Mouse (Mus musculus) naive thymus-derived CD4-positive, alpha-beta T cell, adult 2 months (primary cell): ENCODE data around the gene Htr7.

ENCODE experiments used
- DNase-seq: peaks from one replicate; pipeline ENCODE4 v3.0.0-alpha.2; 2011; ENCODE audit warnings: low read depth

Gene Htr7

DNA sequence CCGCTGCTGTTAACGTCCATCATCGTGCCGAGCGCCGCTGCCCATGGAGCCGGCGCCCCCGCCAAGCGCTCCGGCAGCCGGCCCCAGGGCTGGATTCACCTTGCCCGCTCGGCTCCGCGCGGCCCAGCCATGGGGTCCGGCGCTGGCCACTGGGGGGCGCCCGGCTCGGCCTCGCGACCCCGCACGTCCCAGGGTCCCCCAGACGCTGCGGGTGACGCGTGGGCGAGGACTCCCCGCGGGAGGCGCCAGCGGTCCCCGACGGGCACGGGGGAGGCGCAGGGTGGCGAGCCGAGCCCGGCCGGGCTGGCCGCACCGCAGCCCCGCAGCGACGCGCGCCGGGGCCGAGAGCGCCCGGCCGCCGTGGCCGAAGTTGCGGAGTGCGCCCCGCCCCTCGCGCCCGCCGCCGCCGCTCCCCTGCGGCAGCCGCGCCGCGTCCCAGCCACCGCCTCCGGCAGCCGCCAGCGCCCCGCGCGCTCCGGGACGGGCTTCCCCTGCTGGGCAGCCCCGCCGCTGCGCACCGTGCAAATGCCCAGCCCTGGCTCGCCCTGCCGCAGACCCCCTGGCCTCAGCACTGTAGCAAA lies at the start of gene Htr7:
Gene Htr7 (minus strand): TSS at position 277 of the 581 bp plus-strand sequence.
- DNase-seq: no peak

DNA sequence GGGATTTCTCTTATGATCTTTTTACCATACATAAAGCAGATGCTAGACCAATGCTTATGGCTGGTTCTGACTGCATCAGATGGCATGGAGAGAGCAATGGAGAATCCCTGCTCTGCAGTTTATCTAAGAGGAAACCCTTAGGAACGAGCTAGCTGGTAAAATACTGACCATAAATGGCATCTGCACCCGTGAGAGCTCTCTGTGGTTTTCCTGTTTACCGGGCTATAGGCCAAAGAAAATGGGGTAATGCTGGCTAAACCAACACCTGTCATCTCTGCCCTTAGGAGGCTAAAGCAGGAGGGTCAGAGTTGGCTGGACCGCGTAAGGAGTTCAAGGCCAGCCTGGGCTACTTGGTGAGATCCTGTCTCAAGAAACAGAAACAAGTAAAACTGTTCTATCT lies 46.6 kb upstream of the Htr7 start:
- no peak for DNase-seq

DNA sequence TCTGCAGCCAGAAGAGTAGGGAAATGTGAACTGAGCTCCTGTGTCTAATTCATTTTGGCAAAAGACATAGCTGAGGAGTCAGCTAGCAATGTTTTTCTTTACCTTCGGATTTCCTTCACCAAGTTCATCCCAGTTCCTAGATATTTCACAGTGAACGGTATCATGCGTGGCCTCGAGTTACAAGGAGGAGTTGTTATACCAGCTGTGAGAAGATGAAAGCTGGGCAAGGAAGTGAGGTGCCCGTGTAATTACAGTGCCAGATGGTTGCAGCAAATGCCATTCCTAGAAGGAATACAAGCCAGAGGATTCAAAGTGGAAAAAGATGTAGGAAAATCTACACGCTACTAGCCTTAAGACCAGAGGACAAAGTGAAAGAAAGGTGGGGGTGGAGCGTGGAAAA lies 41.6 kb upstream of the Htr7 start:
- no peak for DNase-seq

- DNase-seq: no peak
Measured at GRCm38 (mm10) chr19:36098265-36098664, 41.0 kb upstream of the Htr7 start.

- DNase-seq: no peak
Measured at GRCm38 (mm10) chr19:36097194-36097593, 39.9 kb upstream of the Htr7 start.

DNA sequence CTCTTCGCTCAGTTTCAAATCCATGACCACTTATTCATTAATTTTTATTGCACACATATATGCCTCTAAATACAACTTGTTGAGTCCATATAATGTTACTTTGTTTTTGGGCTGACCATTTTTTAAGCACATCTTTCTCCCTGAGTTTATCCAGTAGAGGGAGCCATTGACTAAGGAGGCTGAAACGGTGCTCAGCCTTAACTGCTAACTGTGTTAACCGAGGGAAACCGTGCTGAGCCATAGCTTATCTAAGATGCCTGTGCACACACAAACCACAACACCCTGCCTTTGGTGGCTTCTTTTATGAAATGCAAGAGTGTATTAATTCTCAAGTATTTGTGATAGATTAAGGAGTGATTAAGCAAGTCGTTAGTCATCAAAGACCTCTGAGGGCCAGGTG lies 33.5 kb upstream of the Htr7 start:
- peak; percentile 48 for DNase-seq

DNA sequence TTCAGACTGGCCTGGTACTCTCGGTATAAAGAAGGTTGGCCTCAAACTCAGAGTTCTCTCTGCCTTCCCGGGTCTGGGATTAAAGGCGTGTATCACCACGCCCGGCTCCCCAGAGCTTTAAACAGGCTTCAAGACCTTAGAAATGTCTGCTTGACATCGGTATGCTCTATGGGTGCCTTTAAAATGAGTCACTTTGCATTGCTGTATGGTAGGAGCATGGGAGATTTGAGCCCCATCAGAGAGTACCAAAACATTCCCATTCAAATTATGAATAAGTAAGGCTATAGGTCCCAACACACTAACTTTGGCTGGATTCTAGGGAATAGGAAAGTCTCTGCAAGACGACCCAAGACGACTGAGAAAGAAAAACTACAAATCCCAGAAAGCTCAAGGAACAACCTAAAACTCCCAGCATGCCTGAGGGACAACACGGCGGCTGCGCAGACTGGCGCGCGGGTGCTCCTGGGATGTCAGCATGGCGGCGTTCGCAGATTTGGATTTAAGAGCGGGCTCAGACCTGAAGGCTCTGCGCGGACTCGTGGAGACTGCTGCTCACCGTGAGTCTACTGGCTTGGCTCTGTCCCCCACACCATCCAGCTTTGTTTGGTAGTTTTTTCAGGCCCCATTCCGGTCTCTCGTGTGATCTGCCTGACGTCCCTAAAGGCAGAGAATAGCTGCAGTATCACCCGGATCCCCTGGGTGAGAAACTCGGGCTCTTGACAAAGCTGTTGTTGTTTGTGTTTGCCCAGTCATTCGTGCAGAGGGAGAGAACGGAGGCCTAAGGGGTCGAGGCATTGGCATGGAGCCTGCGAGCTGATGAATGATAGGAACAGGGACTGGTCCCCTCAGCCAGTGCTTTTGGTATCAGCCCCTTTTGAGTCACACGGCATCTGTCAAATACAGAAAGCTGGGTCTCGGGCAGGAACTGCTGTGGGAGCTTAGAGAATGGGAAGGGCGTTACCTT lies 26.2 kb upstream of the Htr7 start, which contains the start of gene Rpp30:
Gene Rpp30 (plus strand): TSS at position 455 of the 964 bp plus-strand sequence.
- peak; percentile 90 for DNase-seq

DNA sequence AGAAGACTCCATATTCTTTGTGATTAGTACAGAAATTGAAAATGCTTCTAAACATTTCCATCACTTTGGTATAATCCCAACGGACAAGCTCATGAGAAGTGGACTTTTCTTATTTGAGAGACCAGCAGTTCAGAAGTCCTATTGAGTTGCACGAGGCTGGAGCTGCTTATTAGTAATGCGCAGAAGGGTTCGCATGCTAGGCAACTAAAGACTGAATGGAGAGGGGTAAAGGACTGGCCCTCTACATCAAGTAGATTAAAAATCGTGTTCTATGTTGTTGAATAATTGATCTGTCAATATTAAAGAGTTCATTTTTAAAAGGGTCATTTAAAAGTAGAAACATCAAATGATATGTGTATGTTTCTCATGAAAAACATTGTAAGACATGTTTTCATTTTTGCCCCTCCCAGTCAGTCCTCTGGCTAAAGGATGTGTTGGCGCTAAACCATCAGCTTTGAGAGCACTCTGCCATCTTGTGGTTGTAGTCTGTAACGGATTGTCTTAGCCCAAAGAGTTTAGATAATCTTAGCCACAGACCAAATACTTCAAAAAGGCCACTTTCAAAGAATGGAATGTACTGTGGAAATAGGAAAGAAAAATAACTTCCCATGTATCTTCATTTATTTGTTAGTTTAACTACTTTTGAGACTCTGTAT lies 25.4 kb upstream of the Htr7 start:
- peak; percentile 81 for DNase-seq

- DNase-seq: no peak
Measured at GRCm38 (mm10) chr19:36062801-36063529, 5.7 kb upstream of the Htr7 start.

DNA sequence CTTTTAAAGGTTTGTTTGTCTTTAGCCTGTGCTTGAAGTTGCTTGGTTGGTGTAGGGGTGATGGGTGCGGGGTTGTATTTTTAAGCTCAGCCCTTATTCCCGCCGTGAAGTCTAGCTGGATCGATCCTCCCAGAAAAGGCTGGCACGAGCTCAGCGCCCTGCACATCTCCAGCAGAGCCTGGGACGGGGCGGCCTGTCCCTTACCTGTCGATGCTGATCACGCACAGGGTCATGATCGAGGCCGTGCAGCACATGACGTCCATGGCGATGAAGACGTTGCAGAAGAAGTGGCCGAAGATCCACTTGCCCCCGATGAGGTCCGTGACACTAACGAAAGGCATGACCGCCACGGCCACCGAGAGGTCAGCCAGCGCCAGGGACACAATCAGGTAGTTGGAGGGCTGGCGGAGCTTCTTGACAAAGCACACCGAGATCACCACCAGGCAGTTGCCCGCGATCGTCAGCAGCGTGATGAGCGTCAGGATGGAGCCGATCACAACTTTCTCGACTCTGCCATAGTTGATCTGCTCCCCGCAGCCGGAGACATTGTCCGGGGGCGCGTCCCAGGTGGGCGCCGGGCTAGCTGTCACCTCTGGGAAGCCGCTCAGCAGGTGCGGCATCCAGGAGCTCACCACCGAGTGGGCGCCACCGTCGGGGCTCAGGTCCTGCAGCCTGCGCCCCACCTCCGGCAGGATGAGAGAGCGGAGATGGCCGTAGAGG lies 645 bp downstream of the Htr7 start:
- no peak for DNase-seq

DNA sequence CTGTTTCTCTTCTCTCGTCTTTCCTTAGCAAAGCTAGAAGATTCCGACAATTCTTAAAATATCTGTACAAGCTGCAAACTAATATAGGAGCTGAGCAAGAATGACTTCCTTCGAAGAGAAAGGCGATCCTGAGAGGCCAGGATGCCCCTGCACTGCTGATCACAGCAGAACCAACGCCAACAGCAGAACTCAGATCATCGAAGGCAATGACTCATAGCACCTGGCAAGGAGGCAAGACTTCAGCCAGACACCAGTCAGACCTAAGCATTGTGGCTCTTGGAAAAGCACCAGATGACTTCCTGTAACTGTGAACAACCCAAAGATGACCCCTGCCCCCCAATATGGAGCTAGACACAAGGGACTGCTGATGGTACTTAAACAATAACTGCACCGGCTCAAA lies 11.3 kb downstream of the Htr7 start:
- DNase-seq: no peak

GRCm38 (mm10) chr19:36014836-36015235 lies 42.5 kb downstream of the Htr7 start:
- DNase-seq: no peak

- DNase-seq: peak; percentile 1
Measured at GRCm38 (mm10) chr19:36006277-36006676, 51.0 kb downstream of the Htr7 start.

DNA sequence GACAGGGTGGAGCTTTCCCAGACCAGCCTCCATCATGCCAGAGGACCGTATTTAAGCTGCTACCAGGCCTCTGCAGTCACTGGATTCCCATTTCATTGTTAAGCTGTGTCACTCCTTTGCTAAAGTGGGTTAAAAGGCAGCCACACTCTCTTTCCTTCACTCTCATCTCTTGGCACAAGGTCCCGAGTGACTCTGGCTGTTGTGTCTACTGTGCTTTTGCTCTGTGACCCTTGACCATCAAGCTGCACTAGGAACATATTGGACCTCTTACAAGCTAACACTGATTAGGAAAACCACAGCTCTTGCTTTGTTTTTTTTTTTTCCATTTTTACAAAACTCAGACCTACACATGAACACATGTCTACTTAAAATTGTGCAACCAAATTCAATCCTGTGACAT lies 52.3 kb downstream of the Htr7 start:
- DNase-seq: no peak

DNA sequence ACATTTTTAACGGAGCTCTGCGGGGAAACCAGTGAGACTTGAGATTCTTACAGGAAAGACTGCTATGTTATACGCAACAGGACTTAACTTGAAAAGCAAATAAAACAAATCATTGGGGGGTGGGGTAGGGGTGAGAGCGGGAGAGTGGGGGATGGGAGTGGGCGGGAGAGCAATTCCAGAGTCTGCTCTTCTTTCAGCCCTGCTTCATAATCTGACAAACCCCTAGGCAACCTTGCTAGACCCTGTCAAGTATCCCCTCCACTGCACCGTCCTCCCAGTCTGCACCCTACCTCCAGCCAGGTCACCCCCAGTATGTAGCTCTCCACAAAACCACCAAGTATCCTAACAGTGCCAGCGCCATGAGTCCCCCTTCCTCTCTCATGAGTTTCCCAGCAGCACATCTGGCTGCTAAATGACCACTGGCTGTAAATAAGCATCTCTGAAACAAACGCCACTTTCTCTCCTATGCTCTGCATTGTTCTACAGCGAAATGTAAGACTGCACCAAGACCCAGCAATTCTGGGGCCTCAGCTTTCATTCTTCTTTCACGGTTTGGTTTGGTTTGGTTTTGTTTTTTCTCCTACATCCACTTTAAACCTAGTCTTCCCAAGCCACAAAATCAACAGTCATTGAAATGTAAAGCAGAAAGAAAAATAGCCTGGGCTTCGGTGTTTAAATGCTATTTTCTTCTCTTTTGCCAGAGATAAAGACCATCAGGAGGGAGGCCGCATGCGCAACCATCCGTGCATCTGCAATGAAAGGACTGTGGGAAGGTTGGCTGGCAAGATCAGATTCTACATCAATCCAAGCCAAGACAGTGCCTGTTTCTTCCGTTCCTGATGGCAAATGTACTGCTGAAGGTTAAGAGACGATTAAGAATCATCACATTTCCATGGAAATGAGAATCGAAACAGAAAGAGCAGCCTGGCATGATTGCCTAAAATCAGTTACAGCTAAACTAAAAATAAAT lies 54.5 kb downstream of the Htr7 start:
- DNase-seq: no peak

DNA sequence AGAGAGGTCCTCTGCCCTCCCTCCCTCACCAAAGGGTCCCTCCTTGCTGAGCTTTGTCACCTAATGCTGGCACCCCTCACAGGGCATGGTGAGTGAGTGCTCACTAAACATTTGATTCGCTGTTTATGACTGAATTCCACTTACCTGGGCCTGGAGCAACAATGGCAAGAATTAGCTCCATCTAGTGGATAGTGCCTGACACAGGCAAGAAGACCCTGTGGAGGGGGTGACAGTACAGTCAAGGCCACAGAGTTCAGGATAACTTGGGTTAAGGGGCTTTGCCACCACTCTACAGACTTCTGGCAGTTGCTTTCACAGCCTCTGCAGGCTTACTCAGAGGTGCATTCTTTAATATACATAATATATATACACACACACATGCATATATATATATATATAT lies 55.8 kb downstream of the Htr7 start:
- DNase-seq: no peak

DNA sequence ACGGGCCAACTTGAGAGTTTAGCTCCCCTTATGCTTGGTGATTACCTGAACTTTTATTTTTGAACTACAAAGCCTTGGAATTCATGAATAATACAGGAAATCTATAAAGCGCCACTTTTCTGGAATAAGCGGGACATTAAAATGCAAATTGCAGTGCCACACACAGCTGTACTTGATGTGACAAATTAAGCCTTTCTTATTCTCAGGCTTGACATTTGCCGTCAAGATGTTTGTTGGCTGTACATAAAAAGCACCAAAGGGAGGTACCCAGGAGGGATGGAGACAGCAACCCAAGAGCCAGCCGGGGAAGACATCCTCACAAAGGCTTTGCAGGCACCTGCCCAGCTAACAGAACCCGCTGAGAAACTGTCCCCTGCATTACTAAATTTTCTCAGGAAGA lies 56.4 kb downstream of the Htr7 start:
- DNase-seq: no peak

DNA sequence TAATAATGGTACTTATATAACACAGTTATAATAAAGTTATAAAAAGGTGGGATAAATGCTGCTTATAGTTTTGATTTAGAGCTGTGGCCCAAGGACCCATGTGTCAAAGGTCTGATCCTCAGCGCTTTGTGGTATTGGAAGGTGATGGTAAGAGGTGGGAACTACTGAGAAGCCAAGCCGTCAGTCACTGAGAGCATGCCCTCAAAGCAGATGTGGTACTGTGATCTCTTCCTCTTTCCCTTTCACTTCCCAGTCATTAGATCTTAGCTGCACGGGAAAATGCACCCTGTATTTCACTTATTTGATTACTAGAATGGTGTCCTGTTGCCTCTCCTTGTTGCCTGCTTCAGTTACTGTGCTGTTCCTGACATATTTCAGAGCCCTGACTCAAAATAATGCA lies 59.9 kb downstream of the Htr7 start:
- DNase-seq: no peak

- DNase-seq: no peak
Measured at GRCm38 (mm10) chr19:35987461-35987860, 69.8 kb downstream of the Htr7 start.

- DNase-seq: no peak
Measured at GRCm38 (mm10) chr19:35974681-35975080, 82.6 kb downstream of the Htr7 start.
